Mouse (Mus musculus) hindbrain, embryonic 14.5 days (tissue): Measurements from ENCODE around the gene Farsb. TPM values are rescaled to one million over a fixed set of nuclear protein-coding genes. Genes with fewer than 3 reads are reported as not detected.
"Not testable (repeated sequence)": the region's sequence is repeated elsewhere in the genome, so short reads cannot be mapped to it uniquely, and the experiment has no call there.

Source experiments
- ATAC-seq: fragments of 200-750 bp; cut with Nextera tagmentation; 2 replicates; pipeline ENCODE4 v1.8.0; 2017; ENCODE audit warnings: moderate number of reproducible peaks, mild to moderate bottlenecking, moderate TSS enrichment, moderate library complexity; ENCODE audit not compliant: low FRiP score
- DNase-seq: peaks from one replicate; pipeline ENCODE4 v3.0.0-alpha.2; 2015; ENCODE audit warnings: low spot score
- H3K27ac ChIP-seq: fragments of 300-500 bp; sonication (generic); 2 replicates; pipeline ENCODE4 v1.5.1; 2014; ENCODE audit warnings: mild to moderate bottlenecking, moderate library complexity
- H3K27me3 ChIP-seq: fragments of 300-500 bp; sonication (generic); 2 replicates; pipeline ENCODE4 v1.6.1; 2014; ENCODE audit warnings: mild to moderate bottlenecking, low read length, mixed read lengths; ENCODE audit not compliant: control insufficient read depth, insufficient read depth
- H3K36me3 ChIP-seq: fragments of 300-500 bp; sonication (generic); replicated peaks from 2 replicates; pipeline ENCODE4 v1.6.1; 2014; ENCODE audit not compliant: control insufficient read depth, insufficient read depth
- H3K4me1 ChIP-seq: fragments of 300-500 bp; sonication (generic); replicated peaks from 2 replicates; pipeline ENCODE4 v1.6.1; 2014; ENCODE audit warnings: antibody characterized with exemption, low read length, mixed read lengths; ENCODE audit not compliant: control insufficient read depth, insufficient read depth
- H3K4me2 ChIP-seq: fragments of 300-500 bp; sonication (generic); replicated peaks from 2 replicates; pipeline ENCODE4 v1.6.1; 2014; ENCODE audit warnings: mild to moderate bottlenecking, moderate library complexity
- H3K4me3 ChIP-seq: fragments of 300-500 bp; sonication (generic); replicated peaks from 2 replicates; pipeline ENCODE4 v1.5.1; 2014; ENCODE audit warnings: mild to moderate bottlenecking, low read length
- H3K9ac ChIP-seq: fragments of 300-500 bp; sonication (generic); 2 replicates; pipeline ENCODE4 v1.6.1; 2014
- H3K9me3 ChIP-seq: fragments of 300-500 bp; sonication (generic); 2 replicates; pipeline ENCODE4 v1.6.1; 2016; ENCODE audit warnings: low read length; ENCODE audit not compliant: control insufficient read depth
- WGBS: fragments of 180-500 bp; shearing (Covaris S2); extraction: QIAGEN DNeasy Blood & Tissue Kit; methylation state at CpG from one replicate; pipeline ENCODE4 v1.1.7; 2014; 5-methylcytosine and 5-hydroxymethylcytosine counted together
- polyA plus RNA-seq: library from polyadenylated mRNA; unstranded; fragments of >200 nt; fragmentation: Nextera tagmentation; extraction: Ambion mirVana; gene quantifications from 2 replicates; pipeline ENCODE4 v1.2.1, GENCODE M21; 2014

Gene Farsb
- polyA plus RNA-seq, 1 experiment from 2014 or later: 164 TPM

- 92% methylated on average over 3 of the region's 3 CpGs for WGBS
- Histone ChIP-seq H3K27me3 (no peaks in the 10 kb centered on the region), H3K4me1 (no peaks in the 10 kb centered on the region), H3K9ac (no peak overlapping the region), H3K36me3 (no peaks in the 10 kb centered on the region), H3K9me3 (no peaks in the 10 kb centered on the region), H3K27ac (no peak overlapping the region), H3K4me2 (no peak overlapping the region), H3K4me3 (no peak overlapping the region)
- DNase-seq (no peak), ATAC-seq (no peak)
Observed at GRCm38 (mm10) chr1:78528356-78528755, 39.7 kb upstream of the Farsb start.

GRCm38 (mm10) chr1:78525189-78525886 is 36.6 kb upstream of the Farsb start:
- peak; percentile 75 for DNase-seq
- Histone ChIP-seq H3K27ac (no peak overlapping the region), H3K27me3 (no peaks in the 10 kb centered on the region), H3K9ac (no peak overlapping the region), H3K4me3 (no peak overlapping the region), H3K4me2 (no peak overlapping the region), H3K9me3 (no peaks in the 10 kb centered on the region), H3K36me3 (no peaks in the 10 kb centered on the region), H3K4me1 (no peaks in the 10 kb centered on the region)
- ATAC-seq: no peak
- 46% methylated on average over 23 of the region's 23 CpGs for WGBS

- no peaks in the 10 kb centered on the region for H3K9me3 ChIP-seq
- WGBS: 90% methylated on average over 7 of the region's 7 CpGs
- no peak overlapping the region for H3K9ac ChIP-seq
- H3K36me3 ChIP-seq: no peaks in the 10 kb centered on the region
- H3K27me3 ChIP-seq: no peaks in the 10 kb centered on the region
- DNase-seq: no peak
- no peak overlapping the region for H3K27ac ChIP-seq
- no peak overlapping the region for H3K4me3 ChIP-seq
- no peak for ATAC-seq
- no peaks in the 10 kb centered on the region for H3K4me1 ChIP-seq
- no peak overlapping the region for H3K4me2 ChIP-seq
Observed at GRCm38 (mm10) chr1:78518907-78519306, 30.2 kb upstream of the Farsb start.

GRCm38 (mm10) chr1:78512756-78513155 is 24.1 kb upstream of the Farsb start:
- WGBS: 82% methylated on average over 8 of the region's 8 CpGs
- no peaks in the 10 kb centered on the region for H3K36me3 ChIP-seq
- DNase-seq (no peak), ATAC-seq (no peak)
- H3K9ac ChIP-seq: no peak overlapping the region
- no peaks in the 10 kb centered on the region for H3K9me3 ChIP-seq
- H3K4me2 ChIP-seq: no peak overlapping the region
- no peaks in the 10 kb centered on the region for H3K27me3 ChIP-seq
- H3K4me3 ChIP-seq: no peak overlapping the region
- H3K27ac ChIP-seq: no peak overlapping the region
- no peaks in the 10 kb centered on the region; the same call in 1 of the 2 replicates for H3K4me1 ChIP-seq

- WGBS: 3% methylated on average over 25 of the region's 25 CpGs
- peak within 1 kb of the TSS; percentile 61 for H3K4me2 ChIP-seq
- H3K4me3 ChIP-seq: peak within 1 kb of the TSS; percentile 32
- H3K4me1 ChIP-seq: no peaks in the 10 kb centered on the region; the same call in 1 of the 2 replicates
- ATAC-seq (peak; percentile 55; the same call in 1 of the 2 replicates), DNase-seq (peak; percentile 38)
- no peaks in the 10 kb centered on the region for H3K27me3 ChIP-seq
- H3K27ac ChIP-seq: no peak within 1 kb of the TSS
- H3K9ac ChIP-seq: peak within 1 kb of the TSS; percentile 58
- no peaks in the 10 kb centered on the region for H3K9me3 ChIP-seq
- no peaks in the 10 kb centered on the region for H3K36me3 ChIP-seq
Observed at GRCm38 (mm10) chr1:78511621-78512160, 23.0 kb upstream of the Farsb start, which contains the start of gene BC035947. BC035947 (minus strand) TSS chr1:78512158.

GRCm38 (mm10) chr1:78510862-78511261 is 22.2 kb upstream of the Farsb start, which contains the start of gene Mogat1:
Mogat1 (plus strand) TSS chr1:78510991.
- no peak for ATAC-seq
- no peaks in the 10 kb centered on the region; the same call in 1 of the 2 replicates for H3K4me1 ChIP-seq
- peak within 1 kb of the TSS; percentile 61 for H3K4me2 ChIP-seq
- no peaks in the 10 kb centered on the region for H3K9me3 ChIP-seq
- H3K36me3 ChIP-seq: no peaks in the 10 kb centered on the region
- H3K9ac ChIP-seq: peak within 1 kb of the TSS; percentile 58
- H3K27me3 ChIP-seq: no peaks in the 10 kb centered on the region
- no peak within 1 kb of the TSS for H3K27ac ChIP-seq
- 78% methylated on average over 5 of the region's 5 CpGs for WGBS
- no peak for DNase-seq
- peak within 1 kb of the TSS; percentile 32 for H3K4me3 ChIP-seq

GRCm38 (mm10) chr1:78507137-78507536 is 18.4 kb upstream of the Farsb start:
- Histone ChIP-seq H3K27ac (no peak overlapping the region), H3K4me2 (no peak overlapping the region), H3K9ac (no peak overlapping the region), H3K36me3 (no peaks in the 10 kb centered on the region), H3K4me3 (no peak overlapping the region), H3K9me3 (no peaks in the 10 kb centered on the region), H3K4me1 (no peaks in the 10 kb centered on the region; the same call in 1 of the 2 replicates), H3K27me3 (no peaks in the 10 kb centered on the region)
- ATAC-seq: no peak
- WGBS: 62% methylated on average over 1 of the region's 1 CpGs
- DNase-seq: no peak

- Histone ChIP-seq H3K4me3 (no peak overlapping the region), H3K4me2 (no peak overlapping the region), H3K36me3 (no peaks in the 10 kb centered on the region), H3K4me1 (no peaks in the 10 kb centered on the region), H3K9ac (no peak overlapping the region), H3K9me3 (no peaks in the 10 kb centered on the region), H3K27me3 (no peaks in the 10 kb centered on the region), H3K27ac (no peak overlapping the region)
- WGBS: 94% methylated on average over 6 of the region's 6 CpGs
- DNase-seq: no peak
- no peak for ATAC-seq
Observed at GRCm38 (mm10) chr1:78502527-78502926, 13.8 kb upstream of the Farsb start.

- H3K9me3 ChIP-seq, DNase-seq, H3K4me2 ChIP-seq, H3K27ac ChIP-seq, H3K9ac ChIP-seq, H3K4me3 ChIP-seq, H3K36me3 ChIP-seq, ATAC-seq, H3K4me1 ChIP-seq, H3K27me3 ChIP-seq: not testable (repeated sequence)
- WGBS: 92% methylated on average over 12 of the region's 12 CpGs
Observed at GRCm38 (mm10) chr1:78501856-78502255, 13.2 kb upstream of the Farsb start.
